Mouse (Mus musculus): ENCODE results near the gene Cadm1. TPM values are rescaled to one million over a fixed set of nuclear protein-coding genes. Genes with fewer than 3 reads are reported as not detected.

Cadm1 gene
- 203 and 252 TPM in 2 replicates for polyA plus RNA-seq (2021; fragmentation: Nextera tagmentation)
- long read RNA-seq, experiment 1, partial matches to known transcripts: 634 of 714 reads
- long read RNA-seq, experiment 1, other reads (novel, unspliced or antisense): 80 of 714 reads
- long read RNA-seq, experiment 2, partial matches to known transcripts: 265 of 333 reads
- long read RNA-seq, experiment 2, other reads (novel, unspliced or antisense): 68 of 333 reads

DNA sequence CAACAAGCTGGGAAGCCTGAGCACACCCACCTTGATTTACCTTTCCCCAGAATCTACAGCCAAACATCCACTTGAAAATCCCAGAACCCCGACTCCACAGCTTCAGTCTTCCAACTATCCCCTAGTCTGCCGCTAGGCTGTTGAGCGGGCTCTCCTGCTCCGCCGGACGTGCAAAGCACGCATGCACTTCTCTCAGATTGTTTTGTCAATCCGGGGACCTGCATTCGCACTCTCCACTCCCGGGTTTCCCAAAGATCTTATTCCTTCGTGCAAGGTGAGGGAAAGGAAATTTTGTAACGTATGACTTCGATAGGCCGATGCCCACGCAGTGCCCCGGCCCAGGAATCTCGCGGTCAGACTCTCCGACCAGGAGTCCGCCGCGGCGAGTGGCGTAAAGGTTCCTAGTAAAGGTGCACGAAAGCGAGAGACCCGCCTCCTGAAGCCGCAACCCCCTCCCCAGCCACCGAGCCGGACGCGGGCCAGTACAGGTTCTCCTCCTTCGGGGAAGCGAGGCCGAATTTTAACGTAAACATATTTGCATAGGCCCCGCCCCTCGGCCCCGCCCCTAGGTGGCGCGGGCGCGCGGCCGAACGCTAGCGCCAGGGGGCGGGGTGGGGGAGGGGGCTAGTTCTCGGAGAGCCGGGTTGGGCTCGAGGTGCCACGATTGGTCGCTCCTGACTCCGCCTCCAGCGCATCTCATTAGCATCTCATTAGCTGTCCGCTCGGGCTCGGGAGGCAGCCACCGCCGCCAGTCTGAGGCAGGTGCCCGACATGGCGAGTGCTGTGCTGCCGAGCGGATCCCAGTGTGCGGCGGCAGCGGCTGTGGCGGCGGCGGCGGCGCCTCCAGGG lies at the start of gene Cadm1:
Gene Cadm1, plus strand, starts transcription at position 572 of the 849 bp plus-strand sequence.

Data from left cerebral cortex, adult 6 months (tissue).